Mouse (Mus musculus) myocyte (in vitro differentiated cells): ENCODE results near the gene H2afy2.

Experiments
- CEBPB ChIP-seq: IDR thresholded peaks from 2 replicates; pipeline ENCODE4 v1.6.1; 2011; ENCODE audit warnings: mild to moderate bottlenecking, moderate library complexity; ENCODE audit not compliant: poor library complexity, insufficient read depth, severe bottlenecking
- E2F4 ChIP-seq: IDR thresholded peaks from one replicate; pipeline ENCODE4 v1.6.1; 2011; ENCODE audit warnings: mild to moderate bottlenecking, control low read depth, moderate library complexity; ENCODE audit not compliant: insufficient read depth
- MAX ChIP-seq: IDR thresholded peaks from one replicate; pipeline ENCODE4 v1.6.1; 2011; ENCODE audit warnings: low read depth, mild to moderate bottlenecking, control low read depth
- MYOD1 ChIP-seq, 3 experiments: IDR thresholded peaks; one replicate each; pipeline ENCODE4 v1.6.1; 2011; ENCODE audit warnings: control low read depth in 2 of 3, low read depth in 2 of 3, mild to moderate bottlenecking in 2 of 3, moderate library complexity in 1 of 3; ENCODE audit not compliant: insufficient read length in 2 of 3, control insufficient read depth in 1 of 3
- MYOG ChIP-seq, 3 experiments: IDR thresholded peaks; one replicate each; pipeline ENCODE4 v1.6.1; 2011; ENCODE audit warnings: control low read depth in 2 of 3, low read depth in 2 of 3, mild to moderate bottlenecking in 2 of 3; ENCODE audit not compliant: insufficient read length in 2 of 3, control insufficient read depth in 1 of 3, insufficient read depth in 1 of 3
- POLR2A ChIP-seq: IDR thresholded peaks from one replicate; pipeline ENCODE4 v1.6.1; 2011; ENCODE audit warnings: low read depth, mild to moderate bottlenecking, control low read depth, moderate library complexity; ENCODE audit not compliant: insufficient read length
- POLR2AphosphoS2 ChIP-seq: IDR thresholded peaks from one replicate; pipeline ENCODE4 v1.6.1; 2011; ENCODE audit warnings: low read depth, control low read depth; ENCODE audit not compliant: insufficient read length
- SRF ChIP-seq: IDR thresholded peaks from one replicate; pipeline ENCODE4 v1.6.1; 2011; ENCODE audit warnings: low read depth; ENCODE audit not compliant: control insufficient read depth, insufficient read length
- TCF12 ChIP-seq: IDR thresholded peaks from one replicate; pipeline ENCODE4 v1.6.1; 2011; ENCODE audit warnings: mild to moderate bottlenecking, control low read depth; ENCODE audit not compliant: poor library complexity, insufficient read depth, severe bottlenecking
- USF1 ChIP-seq: IDR thresholded peaks from one replicate; pipeline ENCODE4 v1.6.1; 2011; ENCODE audit warnings: low read depth, mild to moderate bottlenecking, control low read depth, moderate library complexity

GRCm38 (mm10) chr10:61689405-61689804 lies 94.5 kb downstream of the H2afy2 start:
- no peak for TF ChIP-seq POLR2A
- no peak for TF ChIP-seq POLR2AphosphoS2
- TF ChIP-seq MAX: no peak
- no peak for TF ChIP-seq TCF12
- no peak for TF ChIP-seq MYOD1 (IDR thresholded peaks at IDR 0.05; ENCODE audit: control insufficient read depth in 1 of 3, insufficient read length in 2 of 3, low read depth in 2 of 3)
- no peak for TF ChIP-seq CEBPB
- no peak for TF ChIP-seq USF1
- no peak for TF ChIP-seq E2F4
- TF ChIP-seq MYOG (IDR thresholded peaks at IDR 0.05; ENCODE audit: control insufficient read depth in 1 of 3, insufficient read depth in 1 of 3, insufficient read length in 2 of 3, low read depth in 2 of 3): no peak
- no peak for TF ChIP-seq SRF
